Mouse (Mus musculus) cerebellum, adult 2 months (tissue): ENCODE results near the gene Zfp644. TPM values are rescaled to one million over a fixed set of nuclear protein-coding genes. Genes with fewer than 3 reads are reported as not detected.
A peak's percentile ranks its signal among the peaks of the same experiment; 100 is the strongest.

Experiments
- DNase-seq, 2 experiments: peaks; one replicate each; pipeline ENCODE4 v3.0.0; 2021
- H3K27ac ChIP-seq: fragments of 200-500 bp; 2 replicates; pipeline ENCODE4 v1.5.1; 2012; ENCODE audit warnings: low read length, control low read depth, inconsistent platforms; ENCODE audit not compliant: insufficient read depth
- H3K27me3 ChIP-seq: fragments of 200-500 bp; 2 replicates; pipeline ENCODE4 v1.6.1; 2012; ENCODE audit warnings: inconsistent platforms, mild to moderate bottlenecking, low read length, moderate library complexity; ENCODE audit not compliant: control insufficient read depth, insufficient read depth
- H3K4me1 ChIP-seq: fragments of 200-500 bp; 2 replicates; pipeline ENCODE4 v1.6.1; 2011; ENCODE audit warnings: low read length; ENCODE audit not compliant: control insufficient read depth, insufficient read depth
- H3K4me3 ChIP-seq: fragments of 200-500 bp; replicated peaks from 2 replicates; pipeline ENCODE3; 2011; ENCODE audit warnings: mild to moderate bottlenecking, low read depth, low read length, control low read depth; ENCODE audit not compliant: insufficient read depth
- CTCF ChIP-seq: fragments of 200-500 bp; IDR thresholded peaks from 2 replicates; pipeline ENCODE4 v1.5.1; 2011; ENCODE audit warnings: low read depth, mild to moderate bottlenecking, control low read depth, low read length, moderate library complexity, borderline replicate concordance; ENCODE audit not compliant: insufficient read depth
- POLR2A ChIP-seq: fragments of 200-500 bp; IDR thresholded peaks from 2 replicates; pipeline ENCODE4 v1.6.1; 2011; ENCODE audit warnings: low read length, control low read depth, borderline replicate concordance; ENCODE audit not compliant: insufficient read depth
- WGBS: fragments of 180-500 bp; shearing (Covaris S2); methylation state at CpG from one replicate; pipeline ENCODE4 v1.1.7; 2018; 5-methylcytosine and 5-hydroxymethylcytosine counted together
- polyA plus RNA-seq: library from polyadenylated mRNA; depleted of rRNA; stranded (reverse); fragments of >200 nt; gene quantifications from 2 replicates; pipeline ENCODE4 v1.2.3, GENCODE M21; 2012

The Zfp644 gene
- polyA plus RNA-seq, 1 experiment = 42.2 TPM

DNA sequence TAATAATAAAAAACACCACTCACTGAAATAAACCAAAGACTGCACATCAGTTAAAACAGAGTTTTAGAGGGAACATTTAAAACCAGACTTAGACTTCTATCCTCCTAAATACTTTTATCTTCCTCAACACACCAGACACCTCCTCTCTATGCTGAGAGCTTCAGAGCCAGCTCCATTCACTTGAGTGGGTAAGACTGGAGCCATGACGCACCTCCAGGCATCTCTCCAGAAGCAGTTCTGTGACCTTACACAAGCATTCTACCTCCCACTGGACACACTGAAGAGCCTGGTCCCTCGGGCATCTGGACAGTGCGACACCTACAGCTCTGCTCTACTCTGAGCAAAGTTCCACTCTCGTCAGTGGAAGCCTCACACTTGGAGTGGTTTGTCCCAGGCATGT is 73.8 kb downstream of the Zfp644 start:
- Histone ChIP-seq H3K27ac (no peak overlapping the region), H3K4me1 (peaks cover 16% of the 10 kb centered on the region), H3K27me3 (no peaks in the 10 kb centered on the region), H3K4me3 (no peak overlapping the region)
- WGBS = 42% methylated on average over 4 of the region's 4 CpGs
- TF ChIP-seq POLR2A (no peak), CTCF (no peak)
- DNase-seq = peak in 1 of 2 experiments; percentile 36

GRCm38 (mm10) chr5:106622193-106622592 is 74.9 kb downstream of the Zfp644 start:
- WGBS = 89% methylated on average over 5 of the region's 5 CpGs

DNA sequence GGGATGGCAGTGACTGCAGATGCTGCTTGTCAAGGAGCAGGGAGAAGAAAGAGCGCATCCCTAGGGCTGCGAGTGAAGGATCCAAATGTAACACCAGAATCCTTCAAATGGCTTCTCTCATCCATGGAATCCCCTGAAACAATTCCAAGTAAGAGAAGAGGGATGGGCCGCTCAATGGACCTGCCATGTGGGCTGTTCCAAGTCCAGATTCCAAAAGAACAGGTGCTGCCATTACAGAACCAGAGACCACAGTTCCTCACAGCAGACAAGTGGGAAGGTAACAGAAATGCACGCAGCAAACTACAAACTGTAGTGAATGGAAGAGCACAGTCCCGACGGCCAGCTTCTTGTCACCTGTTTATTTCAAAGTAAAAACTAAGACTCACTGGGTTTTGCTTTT is 76.6 kb downstream of the Zfp644 start:
- TF ChIP-seq CTCF (no peak), POLR2A (no peak)
- no peak for DNase-seq
- H3K4me1 ChIP-seq = peaks cover 9% of the 10 kb centered on the region

More at GRCm38 (mm10) chr5:106622193-106622592, 74.9 kb downstream of the Zfp644 start:
- no peak overlapping the region for H3K4me3 ChIP-seq
- DNase-seq = no peak
- TF ChIP-seq CTCF = no peak
- no peak for TF ChIP-seq POLR2A
- no peak overlapping the region for H3K27ac ChIP-seq
- H3K27me3 ChIP-seq = no peaks in the 10 kb centered on the region
- H3K4me1 ChIP-seq = peaks cover 13% of the 10 kb centered on the region

DNA sequence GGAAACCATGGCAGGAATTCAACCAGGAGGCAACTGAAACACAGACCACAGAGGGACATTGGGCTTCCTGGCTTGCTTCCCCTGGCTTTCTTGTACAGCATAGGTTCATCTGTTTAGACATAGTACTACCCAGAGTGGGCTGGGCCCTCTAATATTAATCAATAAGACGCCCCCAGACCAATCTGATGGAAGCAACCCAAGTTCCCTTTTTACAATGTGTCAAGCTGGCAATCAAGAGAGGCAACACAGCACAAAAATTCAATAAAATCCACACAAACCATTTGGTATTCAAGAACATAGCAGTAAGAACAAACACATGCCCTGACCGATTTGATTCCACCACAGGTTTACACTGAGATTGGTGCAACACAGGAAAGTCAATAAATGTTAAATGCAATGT is 82.1 kb downstream of the Zfp644 start:
- Histone ChIP-seq H3K4me3 (no peak overlapping the region), H3K27me3 (no peaks in the 10 kb centered on the region), H3K27ac (no peak overlapping the region), H3K4me1 (no peaks in the 10 kb centered on the region)
- 94% methylated on average over 2 of the region's 2 CpGs for WGBS
- DNase-seq = no peak
- TF ChIP-seq POLR2A (no peak), CTCF (no peak)

More for the DNA sequence above, 76.6 kb downstream of the Zfp644 start:
- 53% methylated on average over 6 of the region's 6 CpGs for WGBS
- Histone ChIP-seq H3K4me3 (no peak overlapping the region), H3K27me3 (no peaks in the 10 kb centered on the region), H3K27ac (no peak overlapping the region)

- no peak for DNase-seq
- WGBS = 86% methylated on average over 7 of the region's 7 CpGs
- no peaks in the 10 kb centered on the region for H3K4me1 ChIP-seq
- TF ChIP-seq CTCF (no peak), POLR2A (no peak)
- no peak overlapping the region for H3K4me3 ChIP-seq
- no peaks in the 10 kb centered on the region for H3K27me3 ChIP-seq
- H3K27ac ChIP-seq = no peak overlapping the region
Observed at GRCm38 (mm10) chr5:106614570-106614969, 82.5 kb downstream of the Zfp644 start.

GRCm38 (mm10) chr5:106612151-106612550 is 84.9 kb downstream of the Zfp644 start:
- no peak for DNase-seq
- H3K4me1 ChIP-seq = no peaks in the 10 kb centered on the region
- no peak overlapping the region for H3K4me3 ChIP-seq
- no peak overlapping the region for H3K27ac ChIP-seq
- no peaks in the 10 kb centered on the region for H3K27me3 ChIP-seq
- WGBS = 92% methylated on average over 2 of the region's 2 CpGs
- TF ChIP-seq POLR2A (no peak), CTCF (no peak)

GRCm38 (mm10) chr5:106608798-106609197 is 88.3 kb downstream of the Zfp644 start, which contains the start of gene Gm17304:
Gm17304 (plus strand) TSS chr5:106609098.
- no peak for TF ChIP-seq POLR2A
- TF ChIP-seq CTCF = no peak
- no peak within 1 kb of the TSS for H3K4me3 ChIP-seq
- WGBS = 93% methylated on average over 4 of the region's 4 CpGs
- peaks cover 3% of the 10 kb centered on the region; the same call in 1 of the 2 replicates for H3K4me1 ChIP-seq
- H3K27ac ChIP-seq = no peak within 1 kb of the TSS
- DNase-seq = no peak
- H3K27me3 ChIP-seq = no peaks in the 10 kb centered on the region

DNA sequence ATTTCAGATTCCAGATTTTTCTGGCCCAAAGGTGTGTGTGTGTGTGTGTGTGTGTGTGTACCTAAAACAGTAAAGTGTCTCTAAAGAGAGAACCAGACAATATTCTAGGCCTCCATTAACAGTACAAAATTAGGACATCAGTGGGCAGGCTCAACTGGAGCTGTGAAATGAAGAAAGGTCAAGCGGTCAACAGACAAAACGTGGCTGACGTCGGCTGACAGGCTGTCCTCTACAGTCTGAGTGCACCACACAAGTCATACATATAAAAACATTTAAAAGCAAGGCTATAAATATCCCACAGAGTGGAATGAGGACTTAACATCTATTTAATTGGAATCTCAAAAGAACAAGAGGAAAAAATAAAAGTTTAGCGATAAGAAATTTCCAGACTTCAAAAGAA is 90.0 kb downstream of the Zfp644 start:
- no peak for DNase-seq
- H3K27me3 ChIP-seq = no peaks in the 10 kb centered on the region
- H3K27ac ChIP-seq = no peak overlapping the region
- no peak overlapping the region for H3K4me3 ChIP-seq
- TF ChIP-seq POLR2A (no peak), CTCF (no peak)
- WGBS = 84% methylated on average over 5 of the region's 5 CpGs
- H3K4me1 ChIP-seq = peaks cover 3% of the 10 kb centered on the region; the same call in 1 of the 2 replicates
